Mouse (Mus musculus): ENCODE data around the gene Csnk1e. TPM values are rescaled to one million over a fixed set of nuclear protein-coding genes. Genes with fewer than 3 reads are reported as not detected.

Csnk1e gene
- polyA plus RNA-seq, 1 experiment from 2014 or later, result 71.5 TPM

- Histone ChIP-seq H3K4me1 (ENCODE audit: insufficient read depth, low read length) (peaks cover 12% of the 10 kb centered on the region; the same call in 1 of the 2 replicates), H3K27ac (ENCODE audit: low read length) (no peak overlapping the region), H3K36me3 (ENCODE audit: insufficient read depth, low read length) (peaks cover 31% of the 10 kb centered on the region), H3K4me2 (replicated peaks; ENCODE audit: low read depth, low read length) (no peak overlapping the region), H3K4me3 (ENCODE audit: low read length) (no peak overlapping the region), H3K27me3 (ENCODE audit: insufficient read depth, low read length) (no peaks in the 10 kb centered on the region), H3K9me3 (ENCODE audit: low read length) (no peaks in the 10 kb centered on the region), H3K9ac (replicated peaks; ENCODE audit: low read length) (no peak overlapping the region)
- 73% methylated on average over 6 of the region's 6 CpGs for WGBS
- ATAC-seq (ENCODE audit: low FRiP score, low TSS enrichment), result no peak
These were observed 77.7 kb downstream of the Csnk1e start for GRCm38 (mm10) chr15:79377681-79378080.

- H3K4me1 ChIP-seq (ENCODE audit: insufficient read depth, low read length), result peaks cover 10% of the 10 kb centered on the region
- H3K27ac ChIP-seq (ENCODE audit: low read length), result no peak overlapping the region
- no peaks in the 10 kb centered on the region for H3K27me3 ChIP-seq (ENCODE audit: insufficient read depth, low read length)
- H3K4me3 ChIP-seq (ENCODE audit: low read length), result no peak overlapping the region
- ATAC-seq (ENCODE audit: low FRiP score, low TSS enrichment), result no peak
- WGBS, result 43% methylated on average over 3 of the region's 3 CpGs
- no peak overlapping the region for H3K4me2 ChIP-seq (replicated peaks; ENCODE audit: low read depth, low read length)
- peaks cover 31% of the 10 kb centered on the region for H3K36me3 ChIP-seq (ENCODE audit: insufficient read depth, low read length)
- no peaks in the 10 kb centered on the region for H3K9me3 ChIP-seq (ENCODE audit: low read length)
- no peak overlapping the region for H3K9ac ChIP-seq (replicated peaks; ENCODE audit: low read length)
These were observed 80.6 kb downstream of the Csnk1e start for GRCm38 (mm10) chr15:79374760-79375159.

- peak; percentile 16 for ATAC-seq (ENCODE audit: low FRiP score, low TSS enrichment)
- Histone ChIP-seq H3K9ac (replicated peaks; ENCODE audit: low read length) (0 out of 2 replicates have a peak overlapping the region, but pooled peaks have one; percentile 11), H3K9me3 (ENCODE audit: low read length) (no peaks in the 10 kb centered on the region), H3K4me3 (ENCODE audit: low read length) (no peak overlapping the region), H3K4me2 (replicated peaks; ENCODE audit: low read depth, low read length) (no peak overlapping the region), H3K36me3 (ENCODE audit: insufficient read depth, low read length) (peaks cover 18% of the 10 kb centered on the region; the same call in 1 of the 2 replicates), H3K27ac (ENCODE audit: low read length) (peak overlapping the region; percentile 66), H3K27me3 (ENCODE audit: insufficient read depth, low read length) (no peaks in the 10 kb centered on the region), H3K4me1 (ENCODE audit: insufficient read depth, low read length) (peaks cover 31% of the 10 kb centered on the region)
- WGBS, result 79% methylated on average over 7 of the region's 7 CpGs
These were observed 85.0 kb downstream of the Csnk1e start for GRCm38 (mm10) chr15:79370281-79370843.

GRCm38 (mm10) chr15:79369452-79370280 is 85.7 kb downstream of the Csnk1e start:
- no peak overlapping the region for H3K4me3 ChIP-seq (ENCODE audit: low read length)
- H3K27ac ChIP-seq (ENCODE audit: low read length), result peak overlapping the region; percentile 72
- H3K4me1 ChIP-seq (ENCODE audit: insufficient read depth, low read length), result peaks cover 31% of the 10 kb centered on the region
- ATAC-seq (ENCODE audit: low FRiP score, low TSS enrichment), result peak; percentile 18
- peaks cover 24% of the 10 kb centered on the region for H3K36me3 ChIP-seq (ENCODE audit: insufficient read depth, low read length)
- H3K27me3 ChIP-seq (ENCODE audit: insufficient read depth, low read length), result no peaks in the 10 kb centered on the region
- WGBS, result 53% methylated on average over 15 of the region's 15 CpGs
- no peak overlapping the region for H3K4me2 ChIP-seq (replicated peaks; ENCODE audit: low read depth, low read length)
- 0 out of 2 replicates have a peak overlapping the region, but pooled peaks have one; percentile 11 for H3K9ac ChIP-seq (replicated peaks; ENCODE audit: low read length)
- no peaks in the 10 kb centered on the region for H3K9me3 ChIP-seq (ENCODE audit: low read length)

GRCm38 (mm10) chr15:79368861-79369440 is 86.4 kb downstream of the Csnk1e start:
- ATAC-seq (ENCODE audit: low FRiP score, low TSS enrichment), result peak; percentile 10; the same call in 1 of the 2 replicates
- no peaks in the 10 kb centered on the region for H3K9me3 ChIP-seq (ENCODE audit: low read length)
- H3K27ac ChIP-seq (ENCODE audit: low read length), result peak overlapping the region; percentile 72
- peaks cover 31% of the 10 kb centered on the region for H3K4me1 ChIP-seq (ENCODE audit: insufficient read depth, low read length)
- H3K4me2 ChIP-seq (replicated peaks; ENCODE audit: low read depth, low read length), result no peak overlapping the region
- H3K27me3 ChIP-seq (ENCODE audit: insufficient read depth, low read length), result no peaks in the 10 kb centered on the region
- no peak overlapping the region for H3K4me3 ChIP-seq (ENCODE audit: low read length)
- peaks cover 29% of the 10 kb centered on the region for H3K36me3 ChIP-seq (ENCODE audit: insufficient read depth, low read length)
- peak overlapping the region; percentile 53; the same call in 1 of the 2 replicates for H3K9ac ChIP-seq (replicated peaks; ENCODE audit: low read length)
- WGBS, result 60% methylated on average over 8 of the region's 8 CpGs

GRCm38 (mm10) chr15:79368313-79368811 is 87.0 kb downstream of the Csnk1e start:
- 16% methylated on average over 14 of the region's 14 CpGs for WGBS
- Histone ChIP-seq H3K36me3 (ENCODE audit: insufficient read depth, low read length) (peaks cover 35% of the 10 kb centered on the region), H3K9ac (replicated peaks; ENCODE audit: low read length) (peak overlapping the region; percentile 53; the same call in 1 of the 2 replicates)

More at GRCm38 (mm10) chr15:79368313-79368811, 87.0 kb downstream of the Csnk1e start:
- Histone ChIP-seq H3K4me1 (ENCODE audit: insufficient read depth, low read length) (peaks cover 31% of the 10 kb centered on the region), H3K27ac (ENCODE audit: low read length) (peak overlapping the region; percentile 72), H3K9me3 (ENCODE audit: low read length) (no peaks in the 10 kb centered on the region), H3K4me3 (ENCODE audit: low read length) (no peak overlapping the region), H3K27me3 (ENCODE audit: insufficient read depth, low read length) (no peaks in the 10 kb centered on the region), H3K4me2 (replicated peaks; ENCODE audit: low read depth, low read length) (peak overlapping the region; percentile 23; the same call in 1 of the 2 replicates)
- peak; percentile 69 for ATAC-seq (ENCODE audit: low FRiP score, low TSS enrichment)

MicroRNA genes within 50 kb of the gene (microRNA counts, 519-probe panel; counts per million panel counts)
- 104 counts per million, percentile 35 among the panel's probes with 10 or more counts for microRNA mmu-miR-1943

Small RNAs within 50 kb of the gene (microRNA-seq; reads per million reads assigned to microRNA genes)
- not detected for gene Gm44302
- gene Mir1943, result 3.8 reads per million, percentile 18 among the genes with 10 or more reads in this experiment

Other genes starting within 250 kb of the Csnk1e start
- gene Pick1, start 226.4 kb downstream of the Csnk1e start, polyA plus RNA-seq (2015; fragmentation: Nextera tagmentation; extraction: Ambion mirVana), result 56.9 and 57.8 TPM in 2 replicates
- 0.55 and 0.72 TPM in 2 replicates for gene Gm49486, start 226.2 kb downstream of the Csnk1e start, polyA plus RNA-seq (2015; fragmentation: Nextera tagmentation; extraction: Ambion mirVana)
- 0.24 and 0.30 TPM in 2 replicates for gene Slc16a8, start 200.8 kb downstream of the Csnk1e start, polyA plus RNA-seq (2015; fragmentation: Nextera tagmentation; extraction: Ambion mirVana)
- gene Baiap2l2, start 170.0 kb downstream of the Csnk1e start, polyA plus RNA-seq (2015; fragmentation: Nextera tagmentation; extraction: Ambion mirVana), result 12.5 and 17.7 TPM in 2 replicates
- 18.3 and 21.1 TPM in 2 replicates for gene Pla2g6, start 127.2 kb downstream of the Csnk1e start, polyA plus RNA-seq (2015; fragmentation: Nextera tagmentation; extraction: Ambion mirVana)
- 3.7 and 4.0 TPM in 2 replicates for gene Maff, start 108.9 kb downstream of the Csnk1e start, polyA plus RNA-seq (2015; fragmentation: Nextera tagmentation; extraction: Ambion mirVana)
- 75.0 and 80.5 TPM in 2 replicates for gene Tmem184b, start 52.0 kb downstream of the Csnk1e start, polyA plus RNA-seq (2015; fragmentation: Nextera tagmentation; extraction: Ambion mirVana)
- 0.16 TPM in 1 of 2 replicates, not detected in the other for gene Kcnj4, start 49.7 kb upstream of the Csnk1e start, polyA plus RNA-seq (2015; fragmentation: Nextera tagmentation; extraction: Ambion mirVana)
- gene Kdelr3, start 60.8 kb upstream of the Csnk1e start, polyA plus RNA-seq (2015; fragmentation: Nextera tagmentation; extraction: Ambion mirVana), result 66.2 and 72.9 TPM in 2 replicates
- gene Ddx17, start 91.2 kb upstream of the Csnk1e start, polyA plus RNA-seq (2015; fragmentation: Nextera tagmentation; extraction: Ambion mirVana), result 48.3 and 52.0 TPM in 2 replicates
- 2.0 and 2.3 TPM in 2 replicates for gene Dmc1, start 149.5 kb upstream of the Csnk1e start, polyA plus RNA-seq (2015; fragmentation: Nextera tagmentation; extraction: Ambion mirVana)
- 1.1 and 1.4 TPM in 2 replicates for gene Fam227a, start 203.4 kb upstream of the Csnk1e start, polyA plus RNA-seq (2015; fragmentation: Nextera tagmentation; extraction: Ambion mirVana)
- 59.5 and 59.8 TPM in 2 replicates for gene Cby1, start 203.6 kb upstream of the Csnk1e start, polyA plus RNA-seq (2015; fragmentation: Nextera tagmentation; extraction: Ambion mirVana)
- 262 and 263 TPM in 2 replicates for gene Tomm22, start 215.3 kb upstream of the Csnk1e start, polyA plus RNA-seq (2015; fragmentation: Nextera tagmentation; extraction: Ambion mirVana)
- gene Josd1, start 232.4 kb upstream of the Csnk1e start, polyA plus RNA-seq (2015; fragmentation: Nextera tagmentation; extraction: Ambion mirVana), result 18.2 and 19.6 TPM in 2 replicates
- gene Gtpbp1, start 235.3 kb upstream of the Csnk1e start, polyA plus RNA-seq (2015; fragmentation: Nextera tagmentation; extraction: Ambion mirVana), result 32.7 and 36.6 TPM in 2 replicates